Mouse (Mus musculus) MEL (cell line): ENCODE results near the gene Sh3d19. TPM values are rescaled to one million over a fixed set of nuclear protein-coding genes. Genes with fewer than 3 reads are reported as not detected.

Experiments
- DNase-seq: peaks from one replicate; pipeline ENCODE4 v3.0.0; 2011; ENCODE audit warnings: low read depth, low spot score
- H3K27ac ChIP-seq: 2 replicates; pipeline ENCODE4 v1.5.1; 2012; ENCODE audit warnings: low read depth, mild to moderate bottlenecking, control low read depth, low read length, moderate library complexity; ENCODE audit not compliant: control insufficient read depth
- H3K27me3 ChIP-seq, 2 experiments: fragments of 150-350 bp in 1 of 2; sonication (generic) in 1 of 2; 2 replicates each; pipeline ENCODE4 v1.6.1; 2012; ENCODE audit warnings: low read length in 2 of 2, mild to moderate bottlenecking in 2 of 2, improper control_type of control experiment in 1 of 2, moderate library complexity in 1 of 2; ENCODE audit not compliant: insufficient read depth in 2 of 2, control insufficient read depth in 1 of 2
- H3K36me3 ChIP-seq, 2 experiments: 2 replicates each; pipeline ENCODE4 v1.6.1; 2012 to 2014; ENCODE audit warnings: low read length in 2 of 2, improper control_type of control experiment in 1 of 2, inconsistent platforms in 1 of 2, mild to moderate bottlenecking in 1 of 2; ENCODE audit not compliant: insufficient read depth in 2 of 2, control insufficient read depth in 1 of 2
- H3K4me1 ChIP-seq, 2 experiments: fragments of 150-350 bp in 1 of 2; sonication (generic) in 1 of 2; 2 replicates each; pipeline ENCODE4 v1.6.1; 2012; ENCODE audit warnings: low read length in 2 of 2, improper control_type of control experiment in 1 of 2, mild to moderate bottlenecking in 1 of 2; ENCODE audit not compliant: insufficient read depth in 2 of 2, control insufficient read depth in 1 of 2
- H3K4me3 ChIP-seq, 2 experiments: fragments of 150-350 bp in 1 of 2; sonication (generic) in 1 of 2; 2 replicates each; pipeline ENCODE4 v1.5.1; 2012; ENCODE audit warnings: low read depth in 2 of 2, low read length in 2 of 2, mild to moderate bottlenecking in 2 of 2, moderate library complexity in 2 of 2, control low read depth in 1 of 2, improper control_type of control experiment in 1 of 2; ENCODE audit not compliant: control insufficient read depth in 1 of 2, insufficient read depth in 1 of 2
- H3K79me2 ChIP-seq: 2 replicates; pipeline ENCODE4 v1.6.1; 2012; ENCODE audit warnings: mild to moderate bottlenecking, low read length, moderate library complexity; ENCODE audit not compliant: control insufficient read depth, poor library complexity, insufficient read depth
- H3K9ac ChIP-seq: 2 replicates; pipeline ENCODE4 v1.6.1; 2012; ENCODE audit warnings: low read depth, mild to moderate bottlenecking, control low read depth, low read length, moderate library complexity; ENCODE audit not compliant: control insufficient read depth, poor library complexity, severe bottlenecking
- H3K9me3 ChIP-seq: fragments of 150-350 bp; sonication (generic); replicated peaks from 2 replicates; pipeline ENCODE4 v1.6.1; 2012; ENCODE audit warnings: mild to moderate bottlenecking, low read length, improper control_type of control experiment, moderate library complexity; ENCODE audit not compliant: insufficient read depth
- CHD2 ChIP-seq: IDR thresholded peaks from 2 replicates; pipeline ENCODE4 v1.6.1; 2011; ENCODE audit warnings: low read length, improper control_type of control experiment
- EP300 ChIP-seq, 2 experiments: IDR thresholded peaks; 2 replicates each; pipeline ENCODE4 v1.6.1; 2011; ENCODE audit warnings: improper control_type of control experiment in 2 of 2, low read length in 2 of 2, low read depth in 1 of 2, mild to moderate bottlenecking in 1 of 2
- ETS1 ChIP-seq: IDR thresholded peaks from 2 replicates; pipeline ENCODE4 v1.6.1; 2012; ENCODE audit warnings: low read depth, mild to moderate bottlenecking, inconsistent platforms, low read length, improper control_type of control experiment, moderate library complexity
- KAT2A ChIP-seq: conservative IDR thresholded peaks from 2 replicates; pipeline ENCODE4 v1.6.1; 2012; ENCODE audit warnings: low read depth, low read length, improper control_type of control experiment, inconsistent platforms
- MAFK ChIP-seq: IDR thresholded peaks from 2 replicates; pipeline ENCODE4 v1.6.1; 2011; ENCODE audit warnings: low read depth, mild to moderate bottlenecking, low read length, improper control_type of control experiment, borderline replicate concordance
- MAX ChIP-seq: IDR thresholded peaks from 2 replicates; pipeline ENCODE4 v1.6.1; 2011; ENCODE audit warnings: low read length, improper control_type of control experiment
- MYB ChIP-seq: IDR thresholded peaks from 2 replicates; pipeline ENCODE4 v1.6.1; 2011; ENCODE audit warnings: mild to moderate bottlenecking, low read depth, low read length, improper control_type of control experiment
- MYC ChIP-seq: IDR thresholded peaks from 2 replicates; pipeline ENCODE4 v1.6.1; 2011; ENCODE audit warnings: low read depth, mild to moderate bottlenecking, low read length, improper control_type of control experiment, moderate library complexity
- POLR2A ChIP-seq, 2 experiments: IDR thresholded peaks; 2 replicates each; pipeline ENCODE4 v1.6.1; 2011 to 2012; ENCODE audit warnings: low read length in 2 of 2, mild to moderate bottlenecking in 2 of 2, control low read depth in 1 of 2, improper control_type of control experiment in 1 of 2, low read depth in 1 of 2, moderate library complexity in 1 of 2; ENCODE audit not compliant: control insufficient read depth in 1 of 2, insufficient read depth in 1 of 2, poor library complexity in 1 of 2
- UBTF ChIP-seq: IDR thresholded peaks from 2 replicates; pipeline ENCODE4 v1.6.1; 2012; ENCODE audit warnings: low read depth, mild to moderate bottlenecking, inconsistent platforms, low read length, improper control_type of control experiment, moderate library complexity, borderline replicate concordance; ENCODE audit not compliant: insufficient read depth
- USF1 ChIP-seq: IDR thresholded peaks from 2 replicates; pipeline ENCODE4 v1.6.1; 2014; ENCODE audit warnings: low read depth, mild to moderate bottlenecking, inconsistent platforms, low read length, improper control_type of control experiment, moderate library complexity
- ZC3H11A ChIP-seq: IDR thresholded peaks from 2 replicates; pipeline ENCODE4 v1.6.1; 2012; ENCODE audit warnings: low read depth, mild to moderate bottlenecking, inconsistent platforms, low read length, improper control_type of control experiment
- ZMIZ1 ChIP-seq: IDR thresholded peaks from 2 replicates; pipeline ENCODE4 v1.6.1; 2012; ENCODE audit warnings: low read depth, mild to moderate bottlenecking, inconsistent platforms, low read length, improper control_type of control experiment, moderate library complexity
- polyA plus RNA-seq, 2 experiments: library from polyadenylated mRNA; stranded (reverse) in 1 of 2; unstranded in 1 of 2; fragments of >175 nt in 1 of 2; fragments of >200 nt in 1 of 2; gene quantifications; 2 replicates each; pipeline versions ENCODE4 v1.2.1 to v1.2.4; 2012; ENCODE audit warnings: low replicate concordance in 2 of 2, low read depth in 1 of 2; ENCODE audit not compliant: insufficient read length in 2 of 2, insufficient read depth in 1 of 2, missing spikeins in 1 of 2
- total RNA-seq: library from RNA; depleted of rRNA; stranded (reverse); fragments of 300-350 nt; gene quantifications from 2 replicates; pipeline ENCODE4 v1.2.3, GENCODE M21; 2012

Gene Sh3d19
- total and polyA plus RNA-seq, 3 experiments: 2.2 to 4.8 TPM; not detected in 1

DNA sequence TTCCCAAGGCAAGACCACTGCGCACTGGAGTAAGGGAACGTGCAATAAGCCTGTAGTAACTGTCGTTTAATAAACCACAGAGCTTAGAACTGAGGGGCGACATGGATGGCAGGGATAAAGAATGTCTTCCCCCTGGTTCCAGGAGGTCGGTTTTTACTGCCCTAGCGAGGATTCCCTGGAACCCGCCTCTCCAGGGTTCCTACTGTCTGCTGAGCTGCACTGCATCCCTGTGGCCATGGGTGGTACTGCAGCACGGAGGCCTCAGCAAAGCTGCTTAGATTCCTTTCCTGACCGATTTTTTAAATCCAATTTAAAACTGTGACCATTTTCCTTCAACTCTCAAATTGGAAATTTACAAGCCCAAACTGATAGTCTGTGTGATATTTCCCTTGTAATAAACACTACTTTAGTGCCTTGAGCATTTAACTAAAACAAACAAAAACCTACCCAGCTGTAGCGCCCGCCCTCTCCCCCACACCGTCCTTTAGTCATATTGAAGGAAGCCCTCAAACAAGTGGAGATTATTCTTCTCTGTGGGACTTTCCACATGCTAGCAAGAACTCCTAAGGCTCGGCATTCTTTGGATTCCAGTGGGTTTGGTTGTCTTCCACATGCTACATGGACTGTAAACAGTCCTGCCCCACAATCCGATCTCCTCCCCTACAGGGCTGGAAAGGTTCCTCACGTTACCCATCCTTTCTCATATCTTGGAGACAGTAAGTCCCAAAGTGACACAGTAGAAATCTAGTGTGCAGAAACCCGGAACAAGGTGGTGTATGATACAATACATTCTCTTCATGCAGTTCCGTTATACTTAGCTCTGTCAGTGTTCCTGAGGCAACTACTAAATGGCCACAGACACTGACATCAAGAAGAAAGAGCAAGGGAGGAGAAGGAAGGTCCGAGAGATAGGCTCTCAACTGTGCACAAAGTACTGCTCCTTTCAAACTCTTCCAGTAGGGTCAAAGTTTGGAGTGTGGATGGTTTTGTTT, 46.7 kb upstream of the Sh3d19 start (continued):
- TF ChIP-seq ETS1: no peak
- TF ChIP-seq USF1: no peak
- no peak for TF ChIP-seq EP300 (IDR thresholded peaks at IDR 0.05; ENCODE audit: low read depth in 1 of 2, low read length in 2 of 2)
- TF ChIP-seq POLR2A (IDR thresholded peaks at IDR 0.05; ENCODE audit: control insufficient read depth in 1 of 2, insufficient read depth in 1 of 2, low read depth in 1 of 2, low read length in 2 of 2, poor library complexity in 1 of 2): no peak
- no peak for TF ChIP-seq MYC
- TF ChIP-seq CHD2: no peak
- no peak for TF ChIP-seq MAX
- TF ChIP-seq KAT2A: no peak

DNA sequence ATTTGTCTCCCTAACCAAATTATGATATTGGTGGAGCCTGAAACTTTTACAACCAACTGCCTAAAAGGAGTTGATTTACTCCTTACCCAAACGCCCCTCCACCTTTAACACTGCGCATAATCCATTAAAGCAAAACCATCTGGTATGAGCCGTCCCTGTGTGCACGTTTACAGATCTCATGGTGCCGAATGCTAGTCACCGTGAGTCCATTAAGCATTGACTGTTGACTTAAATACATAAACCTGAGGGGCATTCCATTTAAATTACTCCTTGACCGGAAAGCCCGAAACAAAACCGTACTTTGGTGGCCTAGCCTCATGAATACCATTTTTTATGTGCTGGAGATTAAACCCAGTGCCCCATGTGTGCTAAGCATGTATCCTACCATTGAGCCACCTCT, 43.6 kb upstream of the Sh3d19 start:
- no peaks in the 10 kb centered on the region for H3K9me3 ChIP-seq
- no peak overlapping the region for H3K27ac ChIP-seq
- H3K4me3 ChIP-seq: no peak overlapping the region
- no peaks in the 10 kb centered on the region for H3K27me3 ChIP-seq
- no peaks in the 10 kb centered on the region for H3K79me2 ChIP-seq
- no peaks in the 10 kb centered on the region for H3K4me1 ChIP-seq
- DNase-seq: no peak
- TF ChIP-seq EP300 (IDR thresholded peaks at IDR 0.05; ENCODE audit: low read depth in 1 of 2, low read length in 2 of 2) (no peak), MYC (no peak), MAFK (no peak), ZC3H11A (no peak), ZMIZ1 (no peak), MYB (no peak)
- TF ChIP-seq, all 39 proteins: peak for 0
- Histone ChIP-seq H3K36me3 (no peaks in the 10 kb centered on the region), H3K9ac (no peak overlapping the region)

DNA sequence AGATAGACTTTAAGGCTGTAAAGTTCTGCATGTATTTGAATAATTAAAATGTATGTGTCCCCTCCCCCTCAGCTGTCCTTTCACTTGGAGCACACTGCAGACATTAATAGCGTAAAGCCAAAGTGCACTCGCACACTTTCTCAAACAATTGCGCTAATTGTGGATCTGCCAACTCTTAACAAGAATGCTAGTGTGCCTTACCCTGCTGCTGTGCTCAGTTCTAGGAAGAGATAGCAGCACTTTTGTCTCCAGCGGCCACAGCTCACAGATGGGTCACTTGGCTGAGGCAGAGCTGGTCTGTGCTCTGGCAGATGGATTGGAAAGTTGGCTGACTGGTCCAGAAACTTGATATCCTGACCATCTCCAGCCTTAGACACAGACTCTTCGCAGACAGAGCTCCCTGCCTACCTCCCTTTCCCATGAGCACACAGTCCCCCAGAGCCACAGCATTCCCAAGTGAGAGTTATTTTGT, 42.7 kb upstream of the Sh3d19 start:
- no peak for DNase-seq
- no peak for TF ChIP-seq UBTF
- Histone ChIP-seq H3K9ac (no peak overlapping the region), H3K79me2 (no peaks in the 10 kb centered on the region), H3K27me3 (no peaks in the 10 kb centered on the region), H3K4me1 (no peaks in the 10 kb centered on the region), H3K4me3 (no peak overlapping the region), H3K27ac (no peak overlapping the region), H3K36me3 (no peaks in the 10 kb centered on the region), H3K9me3 (no peaks in the 10 kb centered on the region)
